Mouse (Mus musculus) urinary bladder, postnatal 14 days (tissue): ENCODE results near the gene Moap1.
A peak's percentile ranks its signal among the peaks of the same experiment; 100 is the strongest.

Source experiments
- DNase-seq: peaks from one replicate; pipeline ENCODE4 v3.0.0; 2021; ENCODE audit warnings: low spot score

Gene Moap1

GRCm38 (mm10) chr12:102705216-102705871 is 38.1 kb downstream of the Moap1 start:
- peak; percentile 88 for DNase-seq

GRCm38 (mm10) chr12:102704457-102705198 is 38.8 kb downstream of the Moap1 start, which contains the start of gene Itpk1:
Gene Itpk1 (minus strand): TSS chr12:102704930.
- DNase-seq: peak; percentile 56

- no peak for DNase-seq
These were observed 39.5 kb downstream of the Moap1 start for GRCm38 (mm10) chr12:102703921-102704408.

- no peak for DNase-seq
These were observed 40.0 kb downstream of the Moap1 start for GRCm38 (mm10) chr12:102703441-102703840.

GRCm38 (mm10) chr12:102703111-102703412 is 40.4 kb downstream of the Moap1 start:
- DNase-seq: no peak

GRCm38 (mm10) chr12:102702356-102703110 is 40.9 kb downstream of the Moap1 start:
- peak; percentile 90 for DNase-seq

- no peak for DNase-seq
These were observed 41.7 kb downstream of the Moap1 start for GRCm38 (mm10) chr12:102701691-102702207.

GRCm38 (mm10) chr12:102700453-102700852 is 43.0 kb downstream of the Moap1 start:
- no peak for DNase-seq

GRCm38 (mm10) chr12:102699156-102699555 is 44.3 kb downstream of the Moap1 start:
- no peak for DNase-seq

GRCm38 (mm10) chr12:102698089-102698684 is 45.3 kb downstream of the Moap1 start:
- DNase-seq: no peak

- no peak for DNase-seq
These were observed 46.1 kb downstream of the Moap1 start for GRCm38 (mm10) chr12:102697381-102697780.

GRCm38 (mm10) chr12:102696635-102697354 is 46.7 kb downstream of the Moap1 start:
- DNase-seq: no peak

GRCm38 (mm10) chr12:102695369-102696239 is 47.9 kb downstream of the Moap1 start:
- no peak for DNase-seq
